Mouse (Mus musculus) neural tube, embryonic 14.5 days (tissue): ENCODE data around the gene Lamb3. TPM values are rescaled to one million over a fixed set of nuclear protein-coding genes. Genes with fewer than 3 reads are reported as not detected.

Experiments
- ATAC-seq: fragments of 200-750 bp; cut with Nextera tagmentation; 2 replicates; pipeline ENCODE4 v1.8.0; 2017; ENCODE audit warnings: low read depth, mild to moderate bottlenecking, moderate TSS enrichment, moderate library complexity
- H3K27ac ChIP-seq: fragments of 300-500 bp; sonication (generic); 2 replicates; pipeline ENCODE4 v1.5.1; 2014; ENCODE audit warnings: low read depth, mild to moderate bottlenecking, control low read depth, low read length, moderate library complexity, mixed read lengths
- H3K27me3 ChIP-seq: fragments of 300-500 bp; sonication (generic); 2 replicates; pipeline ENCODE4 v1.6.1; 2014; ENCODE audit warnings: low read length; ENCODE audit not compliant: control insufficient read depth, insufficient read depth
- H3K36me3 ChIP-seq: fragments of 300-500 bp; sonication (generic); 2 replicates; pipeline ENCODE4 v1.6.1; 2014; ENCODE audit warnings: low read length, mixed read lengths; ENCODE audit not compliant: control insufficient read depth, insufficient read depth
- H3K4me1 ChIP-seq: fragments of 300-500 bp; sonication (generic); 2 replicates; pipeline ENCODE4 v1.6.1; 2014; ENCODE audit warnings: low read length; ENCODE audit not compliant: control insufficient read depth, insufficient read depth
- H3K4me2 ChIP-seq: fragments of 300-500 bp; sonication (generic); 2 replicates; pipeline ENCODE4 v1.6.1; 2014; ENCODE audit warnings: mild to moderate bottlenecking, low read depth, low read length, control low read depth
- H3K4me3 ChIP-seq: fragments of 300-500 bp; sonication (generic); 2 replicates; pipeline ENCODE4 v1.5.1; 2014; ENCODE audit warnings: low read depth, low read length, control low read depth, mixed read lengths
- H3K9ac ChIP-seq: fragments of 300-500 bp; sonication (generic); replicated peaks from 2 replicates; pipeline ENCODE4 v1.6.1; 2014; ENCODE audit warnings: low read depth, mild to moderate bottlenecking, control low read depth, low read length, mixed read lengths
- H3K9me3 ChIP-seq: fragments of 300-500 bp; sonication (generic); 2 replicates; pipeline ENCODE4 v1.6.1; 2016; ENCODE audit warnings: low read length; ENCODE audit not compliant: control insufficient read depth
- WGBS: fragments of 180-500 bp; shearing (Covaris S2); extraction: QIAGEN DNeasy Blood & Tissue Kit; methylation state at CpG from one replicate; pipeline ENCODE4 v1.1.7; 2014; 5-methylcytosine and 5-hydroxymethylcytosine counted together
- polyA plus RNA-seq: library from polyadenylated mRNA; unstranded; fragments of >200 nt; fragmentation: Nextera tagmentation; extraction: Ambion mirVana; gene quantifications from 2 replicates; pipeline ENCODE4 v1.2.1, GENCODE M21; 2014

The Lamb3 gene
- polyA plus RNA-seq, 1 experiment from 2014 or later = 0.23 TPM

GRCm38 (mm10) chr1:193290686-193291085 is 83.2 kb downstream of the Lamb3 start:
- no peak overlapping the region for H3K27ac ChIP-seq
- no peak overlapping the region for H3K4me2 ChIP-seq
- H3K9ac ChIP-seq = no peak overlapping the region
- no peaks in the 10 kb centered on the region for H3K9me3 ChIP-seq
- ATAC-seq = no peak
- no peak overlapping the region for H3K4me3 ChIP-seq
- no peaks in the 10 kb centered on the region for H3K27me3 ChIP-seq
- H3K36me3 ChIP-seq = no peaks in the 10 kb centered on the region
- H3K4me1 ChIP-seq = no peaks in the 10 kb centered on the region

- Histone ChIP-seq H3K36me3 (no peaks in the 10 kb centered on the region), H3K9ac (no peak overlapping the region), H3K27me3 (no peaks in the 10 kb centered on the region), H3K4me3 (no peak overlapping the region), H3K9me3 (no peaks in the 10 kb centered on the region), H3K27ac (no peak overlapping the region), H3K4me2 (no peak overlapping the region), H3K4me1 (no peaks in the 10 kb centered on the region)
- no peak for ATAC-seq
- WGBS = 78% methylated on average over 2 of the region's 2 CpGs
Measured at GRCm38 (mm10) chr1:193293039-193293438, 85.5 kb downstream of the Lamb3 start.

- H3K36me3 ChIP-seq = no peaks in the 10 kb centered on the region
- H3K27me3 ChIP-seq = no peaks in the 10 kb centered on the region
- H3K9me3 ChIP-seq = no peaks in the 10 kb centered on the region
- no peaks in the 10 kb centered on the region for H3K4me1 ChIP-seq
- H3K4me2 ChIP-seq = no peak overlapping the region
- 71% methylated on average over 3 of the region's 3 CpGs for WGBS
- ATAC-seq = no peak
- H3K4me3 ChIP-seq = no peak overlapping the region
- no peak overlapping the region for H3K27ac ChIP-seq
- no peak overlapping the region for H3K9ac ChIP-seq
Measured at GRCm38 (mm10) chr1:193293926-193294325, 86.4 kb downstream of the Lamb3 start.

- Histone ChIP-seq H3K27ac (no peak overlapping the region), H3K36me3 (no peaks in the 10 kb centered on the region), H3K4me1 (no peaks in the 10 kb centered on the region), H3K9ac (no peak overlapping the region), H3K4me3 (no peak overlapping the region), H3K9me3 (no peaks in the 10 kb centered on the region), H3K4me2 (no peak overlapping the region), H3K27me3 (no peaks in the 10 kb centered on the region)
- WGBS = 95% methylated on average over 5 of the region's 5 CpGs
- no peak for ATAC-seq
Measured at GRCm38 (mm10) chr1:193295920-193296319, 88.4 kb downstream of the Lamb3 start.

GRCm38 (mm10) chr1:193298141-193298765 is 90.8 kb downstream of the Lamb3 start:
- 77% methylated on average over 3 of the region's 3 CpGs for WGBS
- no peaks in the 10 kb centered on the region for H3K9me3 ChIP-seq
- no peak for ATAC-seq

GRCm38 (mm10) chr1:193299995-193300394 is 92.5 kb downstream of the Lamb3 start:
- 57% methylated on average over 1 of the region's 1 CpGs for WGBS
- no peaks in the 10 kb centered on the region for H3K4me1 ChIP-seq
- no peaks in the 10 kb centered on the region for H3K36me3 ChIP-seq
- ATAC-seq = no peak
- H3K9me3 ChIP-seq = no peaks in the 10 kb centered on the region
- H3K27ac ChIP-seq = no peak overlapping the region
- H3K4me2 ChIP-seq = no peak overlapping the region
- no peaks in the 10 kb centered on the region for H3K27me3 ChIP-seq
- H3K4me3 ChIP-seq = no peak overlapping the region
- no peak overlapping the region for H3K9ac ChIP-seq

More at GRCm38 (mm10) chr1:193298141-193298765, 90.8 kb downstream of the Lamb3 start:
- H3K27ac ChIP-seq = no peak overlapping the region
- H3K9ac ChIP-seq = no peak overlapping the region
- no peaks in the 10 kb centered on the region for H3K27me3 ChIP-seq
- H3K36me3 ChIP-seq = no peaks in the 10 kb centered on the region
- no peaks in the 10 kb centered on the region for H3K4me1 ChIP-seq
- H3K4me3 ChIP-seq = no peak overlapping the region
- no peak overlapping the region for H3K4me2 ChIP-seq

- no peak overlapping the region for H3K9ac ChIP-seq
- H3K36me3 ChIP-seq = no peaks in the 10 kb centered on the region
- no peak overlapping the region for H3K4me2 ChIP-seq
- no peaks in the 10 kb centered on the region for H3K27me3 ChIP-seq
- no peak for ATAC-seq
- no peak overlapping the region for H3K27ac ChIP-seq
- WGBS = 76% methylated on average over 6 of the region's 6 CpGs
- no peak overlapping the region for H3K4me3 ChIP-seq
- H3K9me3 ChIP-seq = no peaks in the 10 kb centered on the region
- H3K4me1 ChIP-seq = no peaks in the 10 kb centered on the region
Measured at GRCm38 (mm10) chr1:193301216-193302092, 94.0 kb downstream of the Lamb3 start.

- Histone ChIP-seq H3K4me2 (no peak overlapping the region), H3K9ac (no peak overlapping the region), H3K4me3 (no peak overlapping the region), H3K9me3 (no peaks in the 10 kb centered on the region), H3K36me3 (no peaks in the 10 kb centered on the region), H3K27ac (no peak overlapping the region), H3K4me1 (no peaks in the 10 kb centered on the region), H3K27me3 (no peaks in the 10 kb centered on the region)
- no peak for ATAC-seq
- WGBS = 75% methylated on average over 8 of the region's 8 CpGs
Measured at GRCm38 (mm10) chr1:193302093-193302405, 94.5 kb downstream of the Lamb3 start.

- Histone ChIP-seq H3K4me1 (no peaks in the 10 kb centered on the region), H3K9me3 (no peaks in the 10 kb centered on the region), H3K36me3 (no peaks in the 10 kb centered on the region), H3K9ac (no peak overlapping the region), H3K27me3 (no peaks in the 10 kb centered on the region), H3K4me3 (no peak overlapping the region), H3K27ac (no peak overlapping the region), H3K4me2 (no peak overlapping the region)
- 82% methylated on average over 2 of the region's 2 CpGs for WGBS
- ATAC-seq = no peak
Measured at GRCm38 (mm10) chr1:193303096-193303495, 95.6 kb downstream of the Lamb3 start.
